Mouse (Mus musculus): ENCODE measurements around the gene Ppa1. TPM values are rescaled to one million over a fixed set of nuclear protein-coding genes. Genes with fewer than 3 reads are reported as not detected.
"Not testable (repeated sequence)": the region's sequence is repeated elsewhere in the genome, so short reads cannot be mapped to it uniquely, and the experiment has no call there.

Gene Ppa1
- polyA plus RNA-seq, 1 experiment from 2014 or later = 243 TPM

- H3K27ac ChIP-seq (replicated peaks); H3K4me3 ChIP-seq; H3K9me3 ChIP-seq; ATAC-seq (replicated peaks); H3K9ac ChIP-seq (replicated peaks); H3K4me2 ChIP-seq (replicated peaks); H3K36me3 ChIP-seq: not testable (repeated sequence)
- peaks cover 12% of the 10 kb centered on the region for H3K4me1 ChIP-seq
- WGBS = 63% methylated on average over 3 of the region's 3 CpGs
- peaks cover 20% of the 10 kb centered on the region; the same call in 1 of the 2 replicates for H3K27me3 ChIP-seq
Measured at GRCm38 (mm10) chr10:61623874-61624273, 24.5 kb upstream of the Ppa1 start.

- Histone ChIP-seq H3K36me3 (no peaks in the 10 kb centered on the region), H3K27ac (replicated peaks) (no peak overlapping the region), H3K9ac (replicated peaks) (no peak overlapping the region), H3K27me3 (peaks cover 20% of the 10 kb centered on the region; the same call in 1 of the 2 replicates), H3K4me3 (no peak overlapping the region), H3K4me1 (peaks cover 12% of the 10 kb centered on the region), H3K4me2 (replicated peaks) (peak overlapping the region; percentile 78; the same call in 1 of the 2 replicates), H3K9me3 (no peaks in the 10 kb centered on the region)
- no peak for ATAC-seq (replicated peaks)
- WGBS = 36% methylated on average over 5 of the region's 5 CpGs
Measured at GRCm38 (mm10) chr10:61624771-61625170, 23.6 kb upstream of the Ppa1 start.

GRCm38 (mm10) chr10:61625381-61626257, 22.7 kb upstream of the Ppa1 start:
- WGBS = 4% methylated on average over 74 of the region's 74 CpGs
- peak overlapping the region; percentile 43 for H3K4me3 ChIP-seq
- no peaks in the 10 kb centered on the region for H3K36me3 ChIP-seq
- peak overlapping the region; percentile 78 for H3K4me2 ChIP-seq (replicated peaks)
- peaks cover 12% of the 10 kb centered on the region for H3K4me1 ChIP-seq
- H3K9ac ChIP-seq (replicated peaks) = peak overlapping the region; percentile 36
- H3K27me3 ChIP-seq = peaks cover 20% of the 10 kb centered on the region; the same call in 1 of the 2 replicates
- no peak overlapping the region for H3K27ac ChIP-seq (replicated peaks)
- no peaks in the 10 kb centered on the region for H3K9me3 ChIP-seq
- ATAC-seq (replicated peaks) = peak; percentile 68

- H3K4me2 ChIP-seq (replicated peaks) = no peak overlapping the region
- H3K4me3 ChIP-seq = no peak overlapping the region
- H3K4me1 ChIP-seq = peaks cover 12% of the 10 kb centered on the region
- peaks cover 20% of the 10 kb centered on the region; the same call in 1 of the 2 replicates for H3K27me3 ChIP-seq
- H3K9ac ChIP-seq (replicated peaks) = no peak overlapping the region
- 84% methylated on average over 3 of the region's 3 CpGs for WGBS
- ATAC-seq (replicated peaks) = no peak
- no peak overlapping the region for H3K27ac ChIP-seq (replicated peaks)
- no peaks in the 10 kb centered on the region for H3K36me3 ChIP-seq
- no peaks in the 10 kb centered on the region for H3K9me3 ChIP-seq
Measured at GRCm38 (mm10) chr10:61626551-61626950, 21.8 kb upstream of the Ppa1 start.

- no peaks in the 10 kb centered on the region for H3K9me3 ChIP-seq
- no peak overlapping the region for H3K27ac ChIP-seq (replicated peaks)
- no peak overlapping the region for H3K9ac ChIP-seq (replicated peaks)
- H3K4me2 ChIP-seq (replicated peaks) = no peak overlapping the region
- H3K27me3 ChIP-seq = peaks cover 20% of the 10 kb centered on the region; the same call in 1 of the 2 replicates
- H3K4me3 ChIP-seq = no peak overlapping the region
- peaks cover 12% of the 10 kb centered on the region for H3K4me1 ChIP-seq
- H3K36me3 ChIP-seq = no peaks in the 10 kb centered on the region
- ATAC-seq (replicated peaks) = no peak
- WGBS = 78% methylated on average over 15 of the region's 15 CpGs
Measured at GRCm38 (mm10) chr10:61627195-61627937, 21.0 kb upstream of the Ppa1 start.

GRCm38 (mm10) chr10:61627938-61628250, 20.5 kb upstream of the Ppa1 start:
- no peaks in the 10 kb centered on the region for H3K36me3 ChIP-seq
- ATAC-seq (replicated peaks) = no peak
- H3K4me3 ChIP-seq = no peak overlapping the region
- H3K9me3 ChIP-seq = no peaks in the 10 kb centered on the region
- peaks cover 20% of the 10 kb centered on the region; the same call in 1 of the 2 replicates for H3K27me3 ChIP-seq
- 88% methylated on average over 4 of the region's 4 CpGs for WGBS
- no peak overlapping the region for H3K4me2 ChIP-seq (replicated peaks)
- no peak overlapping the region for H3K9ac ChIP-seq (replicated peaks)
- peaks cover 12% of the 10 kb centered on the region for H3K4me1 ChIP-seq
- H3K27ac ChIP-seq (replicated peaks) = no peak overlapping the region

GRCm38 (mm10) chr10:61632445-61632844, 15.9 kb upstream of the Ppa1 start:
- no peaks in the 10 kb centered on the region for H3K36me3 ChIP-seq
- no peaks in the 10 kb centered on the region for H3K27me3 ChIP-seq
- ATAC-seq (replicated peaks) = no peak
- H3K4me1 ChIP-seq = no peaks in the 10 kb centered on the region
- no peaks in the 10 kb centered on the region for H3K9me3 ChIP-seq
- 85% methylated on average over 10 of the region's 10 CpGs for WGBS
- no peak overlapping the region for H3K4me2 ChIP-seq (replicated peaks)
- H3K9ac ChIP-seq (replicated peaks) = no peak overlapping the region
- no peak overlapping the region for H3K27ac ChIP-seq (replicated peaks)
- H3K4me3 ChIP-seq = no peak overlapping the region

GRCm38 (mm10) chr10:61637055-61637454, 11.3 kb upstream of the Ppa1 start:
- ATAC-seq (replicated peaks) = no peak
- no peaks in the 10 kb centered on the region for H3K36me3 ChIP-seq
- WGBS = 76% methylated on average over 7 of the region's 7 CpGs

GRCm38 (mm10) chr10:61640363-61640762, 8.0 kb upstream of the Ppa1 start:
- Histone ChIP-seq H3K9ac (replicated peaks) (no peak overlapping the region), H3K4me2 (replicated peaks) (no peak overlapping the region), H3K4me3 (no peak overlapping the region), H3K36me3 (no peaks in the 10 kb centered on the region), H3K4me1 (no peaks in the 10 kb centered on the region), H3K27me3 (no peaks in the 10 kb centered on the region), H3K27ac (replicated peaks) (no peak overlapping the region), H3K9me3 (no peaks in the 10 kb centered on the region)
- WGBS = 83% methylated on average over 4 of the region's 4 CpGs
- no peak for ATAC-seq (replicated peaks)

More at GRCm38 (mm10) chr10:61637055-61637454, 11.3 kb upstream of the Ppa1 start:
- no peak overlapping the region for H3K27ac ChIP-seq (replicated peaks)
- no peak overlapping the region for H3K4me2 ChIP-seq (replicated peaks)
- H3K4me1 ChIP-seq = no peaks in the 10 kb centered on the region
- H3K4me3 ChIP-seq = no peak overlapping the region
- no peaks in the 10 kb centered on the region for H3K27me3 ChIP-seq
- no peak overlapping the region for H3K9ac ChIP-seq (replicated peaks)
- no peaks in the 10 kb centered on the region for H3K9me3 ChIP-seq

- ATAC-seq (replicated peaks) = no peak
- no peak overlapping the region for H3K4me2 ChIP-seq (replicated peaks)
- no peak overlapping the region for H3K9ac ChIP-seq (replicated peaks)
- WGBS = 67% methylated on average over 7 of the region's 7 CpGs
- H3K27me3 ChIP-seq = no peaks in the 10 kb centered on the region
- peaks cover under 1% of the 10 kb centered on the region; the same call in 1 of the 2 replicates for H3K36me3 ChIP-seq
- no peak overlapping the region for H3K4me3 ChIP-seq
- H3K27ac ChIP-seq (replicated peaks) = no peak overlapping the region
- H3K4me1 ChIP-seq = peaks cover 21% of the 10 kb centered on the region
- no peaks in the 10 kb centered on the region for H3K9me3 ChIP-seq
Measured at GRCm38 (mm10) chr10:61646557-61646956, 1.8 kb upstream of the Ppa1 start.

GRCm38 (mm10) chr10:61648737-61649645, 639 bp downstream of the Ppa1 start:
- Histone ChIP-seq H3K4me2 (replicated peaks) (peak overlapping the region; percentile 81), H3K27me3 (no peaks in the 10 kb centered on the region), H3K4me1 (peaks cover 21% of the 10 kb centered on the region), H3K27ac (replicated peaks) (peak overlapping the region; percentile 86), H3K4me3 (peak overlapping the region; percentile 87), H3K36me3 (peaks cover 10% of the 10 kb centered on the region), H3K9ac (replicated peaks) (peak overlapping the region; percentile 92), H3K9me3 (no peaks in the 10 kb centered on the region)
- ATAC-seq (replicated peaks) = peak; percentile 69
- 2% methylated on average over 40 of the region's 49 CpGs for WGBS
